Mouse (Mus musculus): ENCODE data around the gene Tlx1. TPM values are rescaled to one million over a fixed set of nuclear protein-coding genes. Genes with fewer than 3 reads are reported as not detected.

Gene Tlx1
- polyA plus RNA-seq (2014; fragmentation: Illumina TruSeq; extraction: RNeasy Lipid Tissue Mini Kit (QIAGEN cat#74804)), result not detected

GRCm38 (mm10) chr19:45150490-45151181 is at the start of gene Tlx1:
TSS of gene Tlx1 (plus strand) at chr19:45150680.

Other genes starting within 250 kb of the Tlx1 start
- gene Slf2, start 219.5 kb upstream of the Tlx1 start, polyA plus RNA-seq (2014; fragmentation: Illumina TruSeq; extraction: RNeasy Lipid Tissue Mini Kit (QIAGEN cat#74804)), result 126 TPM
- 0.29 TPM for gene Sema4g, start 161.6 kb upstream of the Tlx1 start, polyA plus RNA-seq (2014; fragmentation: Illumina TruSeq; extraction: RNeasy Lipid Tissue Mini Kit (QIAGEN cat#74804))
- gene Twnk, start 145.0 kb upstream of the Tlx1 start, polyA plus RNA-seq (2014; fragmentation: Illumina TruSeq; extraction: RNeasy Lipid Tissue Mini Kit (QIAGEN cat#74804)), result 8.5 TPM
- gene Mrpl43, start 144.2 kb upstream of the Tlx1 start, polyA plus RNA-seq (2014; fragmentation: Illumina TruSeq; extraction: RNeasy Lipid Tissue Mini Kit (QIAGEN cat#74804)), result 9.9 TPM
- 14.3 TPM for gene Lzts2, start 136.3 kb upstream of the Tlx1 start, polyA plus RNA-seq (2014; fragmentation: Illumina TruSeq; extraction: RNeasy Lipid Tissue Mini Kit (QIAGEN cat#74804))
- gene Pdzd7, start 105.0 kb upstream of the Tlx1 start, polyA plus RNA-seq (2014; fragmentation: Illumina TruSeq; extraction: RNeasy Lipid Tissue Mini Kit (QIAGEN cat#74804)), result 0.26 TPM
- gene Sfxn3, start 103.2 kb upstream of the Tlx1 start, polyA plus RNA-seq (2014; fragmentation: Illumina TruSeq; extraction: RNeasy Lipid Tissue Mini Kit (QIAGEN cat#74804)), result 22.3 TPM
- gene Kazald1, start 75.4 kb upstream of the Tlx1 start, polyA plus RNA-seq (2014; fragmentation: Illumina TruSeq; extraction: RNeasy Lipid Tissue Mini Kit (QIAGEN cat#74804)), result 1.5 TPM
- gene Lbx1, start 85.1 kb downstream of the Tlx1 start, polyA plus RNA-seq (2014; fragmentation: Illumina TruSeq; extraction: RNeasy Lipid Tissue Mini Kit (QIAGEN cat#74804)), result 0.29 TPM
- gene Btrc, start 213.1 kb downstream of the Tlx1 start, polyA plus RNA-seq (2014; fragmentation: Illumina TruSeq; extraction: RNeasy Lipid Tissue Mini Kit (QIAGEN cat#74804)), result 22.7 TPM

All from ovary, adult 10 weeks (tissue).